Mouse (Mus musculus) small intestine, adult 2 months (tissue): ENCODE measurements at regions not wholly inside any gene's neighbourhood (a gene's known extent, or its start where the extent isn't known, plus 50 kb on each side); places are given as distances from the start of the nearest gene placed in this dataset.

Source experiments
- CTCF ChIP-seq: fragments of 200-500 bp; IDR thresholded peaks from 2 replicates; pipeline ENCODE4 v1.5.1; 2012; ENCODE audit warnings: low read depth, mild to moderate bottlenecking, control low read depth, inconsistent platforms, low read length, moderate library complexity, mixed read lengths; ENCODE audit not compliant: insufficient replicate concordance, insufficient read length; ENCODE audit errors: extremely low read depth
- POLR2A ChIP-seq: fragments of 200-500 bp; IDR thresholded peaks from 2 replicates; pipeline ENCODE4 v1.6.1; 2012; ENCODE audit warnings: low read depth, mild to moderate bottlenecking, control low read depth, inconsistent platforms, low read length, moderate library complexity

DNA sequence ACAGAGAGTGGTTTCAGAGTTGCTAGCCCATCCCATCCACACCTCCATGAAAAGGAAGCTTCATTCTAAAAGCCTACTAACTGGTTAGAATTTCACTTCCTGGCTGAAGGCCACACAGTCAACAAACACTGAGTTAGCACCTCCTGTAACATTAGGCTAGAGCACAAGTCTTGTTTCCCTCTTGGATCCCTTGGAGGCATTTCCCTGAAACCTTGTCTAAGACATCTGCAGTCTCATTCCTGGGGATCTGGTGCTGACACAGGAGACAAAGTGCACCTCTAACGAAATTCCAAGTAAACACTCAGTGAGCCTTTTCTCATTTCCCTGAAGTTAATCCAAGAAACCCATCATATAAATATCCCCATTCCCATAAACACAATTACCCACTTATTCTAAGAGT is 378.8 kb upstream of the Tnp1 start:
- TF ChIP-seq POLR2A (no peak), CTCF (no peak)
